Mouse (Mus musculus): ENCODE measurements around the gene Atp5h. TPM values are rescaled to one million over a fixed set of nuclear protein-coding genes. Genes with fewer than 3 reads are reported as not detected.
A peak's percentile ranks its signal among the peaks of the same experiment; 100 is the strongest.

Atp5h gene
- polyA plus RNA-seq, 1 experiment = 521 TPM

DNA sequence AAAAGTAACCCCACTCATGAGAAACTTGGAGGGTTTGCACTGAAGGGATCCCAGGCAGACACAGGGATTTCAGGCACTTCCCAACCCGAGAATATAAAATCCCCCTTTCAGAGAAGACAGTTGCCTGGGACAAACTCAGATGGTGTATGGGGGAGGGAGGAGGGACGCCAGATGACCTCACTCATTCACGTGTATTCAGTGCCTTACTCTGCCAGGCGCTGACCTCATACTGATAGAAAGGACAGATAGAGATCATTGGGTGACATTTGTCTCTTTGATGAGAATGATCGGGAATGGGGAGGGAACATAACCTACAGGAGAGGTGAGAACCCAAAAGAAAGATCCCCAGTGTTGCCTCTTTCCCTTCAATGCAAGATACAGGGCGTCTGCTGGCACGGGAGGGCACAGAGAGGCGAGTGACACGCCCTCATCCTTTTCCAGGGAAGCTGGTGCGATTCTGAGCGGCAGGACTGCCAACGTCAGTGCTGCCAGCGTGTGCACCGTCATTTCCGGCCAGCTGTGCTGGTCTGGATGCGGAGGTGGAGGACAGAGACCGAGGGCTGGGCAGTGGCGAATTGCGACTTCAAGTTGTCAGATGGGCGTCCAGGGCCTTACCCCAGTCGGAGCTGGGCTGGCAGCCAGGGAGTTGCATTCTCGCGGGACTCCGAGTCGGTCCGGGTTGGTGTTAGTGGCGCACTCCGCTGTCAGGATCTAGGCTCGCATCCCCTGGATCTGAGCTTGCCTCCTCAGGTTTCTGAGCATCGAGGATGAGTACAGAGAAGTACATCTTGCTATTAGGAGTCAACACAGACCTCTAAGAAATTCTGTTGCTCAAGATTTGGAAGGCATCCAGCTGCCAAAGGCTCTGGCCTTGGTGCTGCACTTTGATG lies 45.7 kb downstream of the Atp5h start:
- no peak overlapping the region for H3K4me3 ChIP-seq (replicated peaks; ENCODE audit: control insufficient read depth, low read depth, low read length)
- no peak overlapping the region for H3K27ac ChIP-seq (ENCODE audit: control insufficient read depth, insufficient read depth, low read depth, low read length, poor library complexity)
- no peaks in the 10 kb centered on the region for H3K4me1 ChIP-seq (ENCODE audit: control insufficient read depth, insufficient read depth, low read length)
- 3% methylated on average over 30 of the region's 30 CpGs for WGBS
- TF ChIP-seq POLR2A (IDR thresholded peaks at IDR 0.05; ENCODE audit: borderline replicate concordance, control insufficient read depth, low read depth, low read length) = 0 out of 2 replicates have a peak, but pooled peaks have one; percentile 20
- no peak for TF ChIP-seq CTCF (IDR thresholded peaks at IDR 0.05; ENCODE audit: control insufficient read depth, insufficient read depth, low read length)

DNA sequence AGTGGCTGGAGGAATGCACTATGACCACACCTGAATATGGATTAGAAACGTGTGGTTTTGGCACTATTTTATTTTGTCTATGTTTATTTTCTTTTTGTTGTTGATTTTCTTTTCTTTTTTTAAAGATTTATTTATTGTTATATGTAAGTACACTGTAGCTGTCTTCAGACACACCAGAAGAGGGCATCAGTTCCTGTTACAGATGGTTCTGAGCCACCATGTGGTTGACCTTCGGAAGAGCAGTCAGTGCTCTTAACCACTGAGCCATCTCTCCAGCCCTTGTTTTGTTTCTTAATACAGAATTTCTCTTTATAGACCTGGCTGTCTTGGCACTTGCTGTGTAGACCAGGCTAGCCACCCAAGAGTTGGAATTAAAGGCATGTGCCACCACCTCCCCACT lies 47.0 kb downstream of the Atp5h start:
- TF ChIP-seq POLR2A (IDR thresholded peaks at IDR 0.05; ENCODE audit: borderline replicate concordance, control insufficient read depth, low read depth, low read length) = no peak
- TF ChIP-seq CTCF (IDR thresholded peaks at IDR 0.05; ENCODE audit: control insufficient read depth, insufficient read depth, low read length) = no peak
- H3K4me3 ChIP-seq (replicated peaks; ENCODE audit: control insufficient read depth, low read depth, low read length) = no peak overlapping the region
- WGBS = 40% methylated on average over 2 of the region's 2 CpGs
- H3K4me1 ChIP-seq (ENCODE audit: control insufficient read depth, insufficient read depth, low read length) = no peaks in the 10 kb centered on the region; the same call in 1 of the 2 replicates
- H3K27ac ChIP-seq (ENCODE audit: control insufficient read depth, insufficient read depth, low read depth, low read length, poor library complexity) = no peak overlapping the region

DNA sequence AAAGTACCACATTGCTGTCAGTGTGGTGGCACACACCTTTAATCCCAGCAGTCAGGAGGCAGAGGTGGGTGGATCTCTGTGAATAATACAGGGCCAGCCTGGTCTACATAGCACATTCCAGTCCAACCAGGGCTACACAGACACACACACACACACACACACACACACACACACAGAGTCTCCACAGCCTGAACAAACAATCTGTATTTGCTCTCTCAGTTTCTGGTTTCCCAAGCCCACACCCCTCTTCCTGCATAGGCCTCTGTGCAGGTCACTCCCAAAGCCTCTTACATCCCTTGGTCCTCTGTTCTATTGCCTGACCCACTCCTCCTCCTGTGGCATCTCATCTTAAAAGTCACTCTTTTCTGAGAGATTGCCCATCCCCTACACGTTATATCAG lies 47.7 kb downstream of the Atp5h start:
- TF ChIP-seq POLR2A (IDR thresholded peaks at IDR 0.05; ENCODE audit: borderline replicate concordance, control insufficient read depth, low read depth, low read length) (no peak), CTCF (IDR thresholded peaks at IDR 0.05; ENCODE audit: control insufficient read depth, insufficient read depth, low read length) (no peak)
- H3K4me3 ChIP-seq (replicated peaks; ENCODE audit: control insufficient read depth, low read depth, low read length) = no peak overlapping the region

DNA sequence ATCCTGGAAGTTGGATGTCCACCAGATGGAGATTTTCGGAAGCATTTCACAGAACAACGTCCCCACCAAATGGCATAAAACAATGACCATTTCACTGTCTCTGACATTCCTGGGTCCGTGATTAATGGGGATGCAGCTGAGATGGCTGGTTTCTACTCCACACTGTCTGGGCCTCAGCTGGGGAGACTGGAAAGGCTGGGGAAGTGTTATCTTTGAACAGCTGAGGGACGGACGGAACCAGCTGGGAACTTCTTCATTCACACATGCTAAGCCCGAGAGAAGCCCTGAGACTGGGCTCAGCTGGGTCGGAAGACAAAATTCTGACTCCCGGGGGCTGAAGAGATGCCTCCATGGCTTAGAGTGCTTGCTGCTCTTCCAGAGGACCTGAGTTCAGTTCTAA lies 48.4 kb downstream of the Atp5h start:
- no peak overlapping the region for H3K4me3 ChIP-seq (replicated peaks; ENCODE audit: control insufficient read depth, low read depth, low read length)
- WGBS = 75% methylated on average over 8 of the region's 8 CpGs
- TF ChIP-seq CTCF (IDR thresholded peaks at IDR 0.05; ENCODE audit: control insufficient read depth, insufficient read depth, low read length) (no peak), POLR2A (IDR thresholded peaks at IDR 0.05; ENCODE audit: borderline replicate concordance, control insufficient read depth, low read depth, low read length) (no peak)
- H3K27ac ChIP-seq (ENCODE audit: control insufficient read depth, insufficient read depth, low read depth, low read length, poor library complexity) = no peak overlapping the region
- no peaks in the 10 kb centered on the region; the same call in 1 of the 2 replicates for H3K4me1 ChIP-seq (ENCODE audit: control insufficient read depth, insufficient read depth, low read length)

More for the DNA sequence above, 47.7 kb downstream of the Atp5h start:
- WGBS = 59% methylated on average over 1 of the region's 1 CpGs
- Histone ChIP-seq H3K4me1 (ENCODE audit: control insufficient read depth, insufficient read depth, low read length) (no peaks in the 10 kb centered on the region; the same call in 1 of the 2 replicates), H3K27ac (ENCODE audit: control insufficient read depth, insufficient read depth, low read depth, low read length, poor library complexity) (no peak overlapping the region)

DNA sequence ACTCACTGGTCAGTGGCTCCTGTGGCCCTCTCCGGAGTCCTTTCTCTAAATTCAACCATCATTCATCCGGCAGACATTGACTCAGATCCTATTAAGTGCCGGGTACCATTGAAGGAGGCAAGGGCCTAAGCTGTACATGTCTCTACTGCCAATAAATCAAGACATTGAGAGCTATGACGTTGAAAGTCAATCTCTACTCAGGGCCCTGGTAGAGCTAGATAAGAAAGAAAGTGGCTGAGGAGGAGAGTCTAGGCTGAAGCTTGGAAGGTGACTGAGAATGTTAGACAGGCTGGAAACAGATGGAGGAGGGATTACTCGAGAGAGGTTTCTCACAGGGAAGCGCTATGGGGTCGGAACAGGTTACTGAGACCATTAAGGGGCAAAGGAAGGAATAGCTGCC lies 49.4 kb downstream of the Atp5h start:
- TF ChIP-seq CTCF (IDR thresholded peaks at IDR 0.05; ENCODE audit: control insufficient read depth, insufficient read depth, low read length) (no peak), POLR2A (IDR thresholded peaks at IDR 0.05; ENCODE audit: borderline replicate concordance, control insufficient read depth, low read depth, low read length) (no peak)
- Histone ChIP-seq H3K27ac (ENCODE audit: control insufficient read depth, insufficient read depth, low read depth, low read length, poor library complexity) (no peak overlapping the region), H3K4me3 (replicated peaks; ENCODE audit: control insufficient read depth, low read depth, low read length) (no peak overlapping the region), H3K4me1 (ENCODE audit: control insufficient read depth, insufficient read depth, low read length) (no peaks in the 10 kb centered on the region; the same call in 1 of the 2 replicates)
- WGBS = 58% methylated on average over 7 of the region's 7 CpGs

DNA sequence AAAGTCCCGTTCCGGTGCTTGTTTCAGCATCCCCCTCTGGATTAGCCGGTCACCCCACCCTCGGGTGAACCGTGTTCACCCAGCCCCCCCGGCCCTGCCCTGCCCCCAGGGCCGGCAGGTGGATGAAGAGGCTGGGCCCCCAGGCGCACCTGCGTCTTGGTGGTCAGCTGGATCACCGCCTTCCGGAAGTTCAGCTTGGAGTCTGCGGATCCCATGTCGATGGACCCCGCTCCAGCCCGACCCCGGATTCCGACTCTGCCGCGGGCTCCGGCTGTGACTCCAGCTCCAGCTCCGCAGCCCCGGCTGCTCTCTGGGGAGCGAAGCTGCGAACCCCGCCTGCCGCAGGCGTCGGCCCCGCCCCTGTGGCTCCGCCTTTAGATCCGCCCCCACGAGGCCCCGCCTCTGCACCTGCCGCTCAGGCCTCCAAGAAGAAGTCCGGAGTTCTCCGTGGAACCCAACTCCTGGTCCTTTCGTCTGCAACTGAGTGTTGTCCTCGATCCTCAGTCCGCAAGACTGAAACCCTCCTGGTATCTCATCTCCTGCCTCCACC lies 52.3 kb downstream of the Atp5h start, which contains the start of gene Hid1:
TSS of gene Hid1 (minus strand) at position 362 of the 550 bp plus-strand sequence.
- H3K27ac ChIP-seq (ENCODE audit: control insufficient read depth, insufficient read depth, low read depth, low read length, poor library complexity) = peak within 1 kb of the TSS; percentile 20; the same call in 1 of the 2 replicates
- 1% methylated on average over 39 of the region's 39 CpGs for WGBS

DNA sequence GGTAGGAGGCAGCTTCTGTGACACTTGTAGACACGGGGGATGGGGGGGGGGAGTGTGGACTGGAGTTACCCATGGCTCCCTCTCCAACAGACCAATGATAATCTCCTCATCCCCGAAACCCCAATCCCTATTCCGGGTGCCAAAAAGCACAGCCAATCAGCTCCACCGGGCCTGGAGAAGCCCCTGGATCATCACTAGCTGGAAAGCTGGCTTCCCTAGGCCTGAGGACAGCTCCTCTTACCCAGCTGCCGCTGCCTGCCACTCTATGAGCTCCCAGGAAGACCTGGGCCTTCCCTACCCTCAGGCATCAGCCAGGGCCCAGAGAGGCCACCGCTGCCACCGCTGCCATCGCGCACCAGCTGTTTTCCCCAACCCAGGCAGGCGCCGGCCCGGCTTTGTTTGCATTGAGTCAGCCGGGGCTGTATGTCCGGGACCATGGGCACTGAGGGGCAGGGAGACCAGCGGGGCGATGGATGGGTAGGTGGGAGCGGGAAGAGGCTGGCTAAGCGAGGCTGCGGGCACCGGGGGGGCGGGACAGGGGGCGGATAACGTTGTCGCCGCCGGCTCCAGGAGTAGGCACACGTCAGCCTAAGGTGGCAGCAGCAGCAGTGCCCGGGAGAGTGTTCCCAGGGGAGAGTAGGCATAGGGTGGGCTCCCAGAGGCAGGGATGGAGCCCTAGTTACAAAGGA lies 52.9 kb downstream of the Atp5h start:
- H3K4me3 ChIP-seq (replicated peaks; ENCODE audit: control insufficient read depth, low read depth, low read length) = peak overlapping the region; percentile 20
- peak overlapping the region; percentile 20; the same call in 1 of the 2 replicates for H3K27ac ChIP-seq (ENCODE audit: control insufficient read depth, insufficient read depth, low read depth, low read length, poor library complexity)
- H3K4me1 ChIP-seq (ENCODE audit: control insufficient read depth, insufficient read depth, low read length) = no peaks in the 10 kb centered on the region; the same call in 1 of the 2 replicates
- 6% methylated on average over 28 of the region's 28 CpGs for WGBS
- no peak for TF ChIP-seq CTCF (IDR thresholded peaks at IDR 0.05; ENCODE audit: control insufficient read depth, insufficient read depth, low read length)
- no peak for TF ChIP-seq POLR2A (IDR thresholded peaks at IDR 0.05; ENCODE audit: borderline replicate concordance, control insufficient read depth, low read depth, low read length)

More for the DNA sequence above, 52.3 kb downstream of the Atp5h start, which contains the start of gene Hid1:
- TF ChIP-seq CTCF (IDR thresholded peaks at IDR 0.05; ENCODE audit: control insufficient read depth, insufficient read depth, low read length) (no peak), POLR2A (IDR thresholded peaks at IDR 0.05; ENCODE audit: borderline replicate concordance, control insufficient read depth, low read depth, low read length) (no peak)
- H3K4me3 ChIP-seq (replicated peaks; ENCODE audit: control insufficient read depth, low read depth, low read length) = peak within 1 kb of the TSS; percentile 60
- no peaks in the 10 kb centered on the region; the same call in 1 of the 2 replicates for H3K4me1 ChIP-seq (ENCODE audit: control insufficient read depth, insufficient read depth, low read length)

Data from bone marrow, adult 2 months (tissue).